Mouse (Mus musculus): ENCODE results near the gene Pnldc1. TPM values are rescaled to one million over a fixed set of nuclear protein-coding genes. Genes with fewer than 3 reads are reported as not detected.

Gene Pnldc1
- polyA plus RNA-seq, 1 experiment from 2014 or later, result 3.5 TPM

- no peak for ATAC-seq (ENCODE audit: insufficient number of reproducible peaks, insufficient read depth, low FRiP score, low TSS enrichment, low read depth)
- no peak overlapping the region for H3K4me3 ChIP-seq
- no peaks in the 10 kb centered on the region for H3K9me3 ChIP-seq
- no peaks in the 10 kb centered on the region for H3K36me3 ChIP-seq
- no peak overlapping the region for H3K9ac ChIP-seq
- H3K27ac ChIP-seq, result no peak overlapping the region
- no peak overlapping the region for H3K4me2 ChIP-seq
- H3K4me1 ChIP-seq, result peaks cover 3% of the 10 kb centered on the region
- WGBS, result 73% methylated on average over 11 of the region's 11 CpGs
- H3K27me3 ChIP-seq, result no peaks in the 10 kb centered on the region
Observed at GRCm38 (mm10) chr17:12851689-12852088, 58.3 kb downstream of the Pnldc1 start.

GRCm38 (mm10) chr17:12849778-12850382 is 60.1 kb downstream of the Pnldc1 start:
- no peaks in the 10 kb centered on the region for H3K9me3 ChIP-seq
- H3K4me1 ChIP-seq, result peaks cover 19% of the 10 kb centered on the region
- H3K9ac ChIP-seq, result no peak overlapping the region
- no peak overlapping the region for H3K27ac ChIP-seq
- no peaks in the 10 kb centered on the region for H3K27me3 ChIP-seq
- no peak overlapping the region for H3K4me2 ChIP-seq
- 89% methylated on average over 8 of the region's 8 CpGs for WGBS
- no peak for ATAC-seq (ENCODE audit: insufficient number of reproducible peaks, insufficient read depth, low FRiP score, low TSS enrichment, low read depth)
- H3K36me3 ChIP-seq, result no peaks in the 10 kb centered on the region
- no peak overlapping the region for H3K4me3 ChIP-seq

GRCm38 (mm10) chr17:12847736-12848135 is 62.3 kb downstream of the Pnldc1 start:
- Histone ChIP-seq H3K4me3 (no peak overlapping the region), H3K27me3 (no peaks in the 10 kb centered on the region), H3K4me1 (peaks cover 26% of the 10 kb centered on the region), H3K27ac (no peak overlapping the region), H3K9ac (no peak overlapping the region), H3K4me2 (no peak overlapping the region), H3K36me3 (no peaks in the 10 kb centered on the region), H3K9me3 (no peaks in the 10 kb centered on the region)
- no peak for ATAC-seq (ENCODE audit: insufficient number of reproducible peaks, insufficient read depth, low FRiP score, low TSS enrichment, low read depth)
- 54% methylated on average over 4 of the region's 4 CpGs for WGBS

GRCm38 (mm10) chr17:12846474-12846873 is 63.6 kb downstream of the Pnldc1 start:
- Histone ChIP-seq H3K9ac (no peak overlapping the region), H3K36me3 (no peaks in the 10 kb centered on the region), H3K4me1 (peaks cover 26% of the 10 kb centered on the region), H3K27ac (peak overlapping the region; percentile 77), H3K27me3 (no peaks in the 10 kb centered on the region), H3K4me3 (no peak overlapping the region), H3K9me3 (no peaks in the 10 kb centered on the region), H3K4me2 (no peak overlapping the region)
- ATAC-seq (ENCODE audit: insufficient number of reproducible peaks, insufficient read depth, low FRiP score, low TSS enrichment, low read depth), result no peak
- WGBS, result 61% methylated on average over 5 of the region's 5 CpGs

GRCm38 (mm10) chr17:12845862-12846261 is 64.2 kb downstream of the Pnldc1 start:
- no peak for ATAC-seq (ENCODE audit: insufficient number of reproducible peaks, insufficient read depth, low FRiP score, low TSS enrichment, low read depth)
- Histone ChIP-seq H3K9me3 (no peaks in the 10 kb centered on the region), H3K4me3 (no peak overlapping the region), H3K27ac (peak overlapping the region; percentile 77), H3K9ac (no peak overlapping the region), H3K4me1 (peaks cover 26% of the 10 kb centered on the region), H3K4me2 (no peak overlapping the region), H3K27me3 (no peaks in the 10 kb centered on the region), H3K36me3 (no peaks in the 10 kb centered on the region)
- 19% methylated on average over 5 of the region's 5 CpGs for WGBS

- Histone ChIP-seq H3K27me3 (no peaks in the 10 kb centered on the region), H3K9me3 (no peaks in the 10 kb centered on the region), H3K4me3 (no peak overlapping the region), H3K4me1 (peaks cover 39% of the 10 kb centered on the region), H3K27ac (peak overlapping the region; percentile 86), H3K36me3 (no peaks in the 10 kb centered on the region), H3K9ac (no peak overlapping the region), H3K4me2 (peak overlapping the region; percentile 11; the same call in 1 of the 2 replicates)
- 55% methylated on average over 4 of the region's 4 CpGs for WGBS
- ATAC-seq (ENCODE audit: insufficient number of reproducible peaks, insufficient read depth, low FRiP score, low TSS enrichment, low read depth), result 0 out of 2 replicates have a peak, but pooled peaks have one; percentile 50
Observed at GRCm38 (mm10) chr17:12844540-12844939, 65.5 kb downstream of the Pnldc1 start.

GRCm38 (mm10) chr17:12843826-12844225 is 66.2 kb downstream of the Pnldc1 start:
- H3K27me3 ChIP-seq, result no peaks in the 10 kb centered on the region
- H3K4me3 ChIP-seq, result no peak overlapping the region
- H3K9ac ChIP-seq, result no peak overlapping the region
- ATAC-seq (ENCODE audit: insufficient number of reproducible peaks, insufficient read depth, low FRiP score, low TSS enrichment, low read depth), result no peak
- no peaks in the 10 kb centered on the region for H3K9me3 ChIP-seq
- peak overlapping the region; percentile 86 for H3K27ac ChIP-seq
- no peaks in the 10 kb centered on the region for H3K36me3 ChIP-seq
- H3K4me1 ChIP-seq, result peaks cover 45% of the 10 kb centered on the region
- peak overlapping the region; percentile 11; the same call in 1 of the 2 replicates for H3K4me2 ChIP-seq
- 76% methylated on average over 6 of the region's 6 CpGs for WGBS

GRCm38 (mm10) chr17:12839475-12840267 is 70.4 kb downstream of the Pnldc1 start:
- no peak for ATAC-seq (ENCODE audit: insufficient number of reproducible peaks, insufficient read depth, low FRiP score, low TSS enrichment, low read depth)
- 35% methylated on average over 10 of the region's 10 CpGs for WGBS

More at GRCm38 (mm10) chr17:12839475-12840267, 70.4 kb downstream of the Pnldc1 start:
- no peaks in the 10 kb centered on the region for H3K36me3 ChIP-seq
- no peak overlapping the region for H3K4me2 ChIP-seq
- peaks cover 38% of the 10 kb centered on the region for H3K4me1 ChIP-seq
- peak overlapping the region; percentile 45 for H3K27ac ChIP-seq
- H3K9me3 ChIP-seq, result no peaks in the 10 kb centered on the region
- H3K27me3 ChIP-seq, result no peaks in the 10 kb centered on the region
- H3K9ac ChIP-seq, result 0 out of 2 replicates have a peak overlapping the region, but pooled peaks have one; percentile 11
- no peak overlapping the region for H3K4me3 ChIP-seq

Small RNAs within 50 kb of the gene (microRNA-seq; reads per million reads assigned to microRNA genes)
- not detected for gene Gm24085

Other genes with a start within 250 kb of the Pnldc1 start
- 0.58 TPM in 1 of 2 replicates, not detected in the other for gene Slc22a1, start 234.4 kb downstream of the Pnldc1 start, polyA plus RNA-seq (2015; fragmentation: Nextera tagmentation; extraction: Ambion mirVana)
- gene Igf2r, start 140.6 kb downstream of the Pnldc1 start, polyA plus RNA-seq (2015; fragmentation: Nextera tagmentation; extraction: Ambion mirVana), result 27.9 and 35.4 TPM in 2 replicates
- 1.2 and 2.1 TPM in 2 replicates for gene Mas1, start 42.1 kb downstream of the Pnldc1 start, polyA plus RNA-seq (2015; fragmentation: Nextera tagmentation; extraction: Ambion mirVana)
- gene Mrgprh, start 34.2 kb downstream of the Pnldc1 start, polyA plus RNA-seq (2015; fragmentation: Nextera tagmentation; extraction: Ambion mirVana), result not detected in 2 replicates
- 429 and 454 TPM in 2 replicates for gene Tcp1, start 5.5 kb upstream of the Pnldc1 start, polyA plus RNA-seq (2015; fragmentation: Nextera tagmentation; extraction: Ambion mirVana)
- gene Mrpl18, start 6.1 kb upstream of the Pnldc1 start, polyA plus RNA-seq (2015; fragmentation: Nextera tagmentation; extraction: Ambion mirVana), result 136 and 172 TPM in 2 replicates
- 0.65 and 1.5 TPM in 2 replicates for gene Acat3, start 30.4 kb upstream of the Pnldc1 start, polyA plus RNA-seq (2015; fragmentation: Nextera tagmentation; extraction: Ambion mirVana)
- gene Acat2, start 50.5 kb upstream of the Pnldc1 start, polyA plus RNA-seq (2015; fragmentation: Nextera tagmentation; extraction: Ambion mirVana), result 182 and 218 TPM in 2 replicates
- 156 and 166 TPM in 2 replicates for gene Wtap, start 83.9 kb upstream of the Pnldc1 start, polyA plus RNA-seq (2015; fragmentation: Nextera tagmentation; extraction: Ambion mirVana)
- gene Sod2, start 96.6 kb upstream of the Pnldc1 start, polyA plus RNA-seq (2015; fragmentation: Nextera tagmentation; extraction: Ambion mirVana), result 78.3 and 78.7 TPM in 2 replicates
- not detected in 2 replicates for gene Gpr31b, start 142.1 kb upstream of the Pnldc1 start, polyA plus RNA-seq (2015; fragmentation: Nextera tagmentation; extraction: Ambion mirVana)
- gene Tcp10b, start 150.9 kb upstream of the Pnldc1 start, polyA plus RNA-seq (2015; fragmentation: Nextera tagmentation; extraction: Ambion mirVana), result 0.14 TPM in 1 of 2 replicates, not detected in the other
- gene Unc93a, start 221.6 kb upstream of the Pnldc1 start, polyA plus RNA-seq (2015; fragmentation: Nextera tagmentation; extraction: Ambion mirVana), result not detected in 2 replicates

Data from embryonic facial prominence, embryonic 13.5 days (tissue).